Mouse (Mus musculus): ENCODE data around the gene Frat2.

Gene Frat2

GRCm38 (mm10) chr19:41846366-41847090 lies 1.4 kb downstream of the Frat2 start:
- DNase-seq (ENCODE audit: low read depth in 2 of 2, low spot score in 2 of 2) = peak in 1 of 2 experiments; percentile 7

GRCm38 (mm10) chr19:41844345-41844744 lies 3.6 kb downstream of the Frat2 start:
- no peak for DNase-seq (ENCODE audit: low read depth in 2 of 2, low spot score in 2 of 2)

GRCm38 (mm10) chr19:41842706-41843105 lies 5.2 kb downstream of the Frat2 start:
- DNase-seq (ENCODE audit: low read depth in 2 of 2, low spot score in 2 of 2) = no peak

- DNase-seq (ENCODE audit: low read depth in 2 of 2, low spot score in 2 of 2) = no peak
Observed at GRCm38 (mm10) chr19:41842196-41842595, 5.7 kb downstream of the Frat2 start.

GRCm38 (mm10) chr19:41841105-41841750 lies 6.7 kb downstream of the Frat2 start:
- no peak for DNase-seq (ENCODE audit: low read depth in 2 of 2, low spot score in 2 of 2)

GRCm38 (mm10) chr19:41839685-41840084 lies 8.2 kb downstream of the Frat2 start:
- no peak for DNase-seq (ENCODE audit: low read depth in 2 of 2, low spot score in 2 of 2)

- DNase-seq (ENCODE audit: low read depth in 2 of 2, low spot score in 2 of 2) = no peak
Observed at GRCm38 (mm10) chr19:41838808-41839207, 9.1 kb downstream of the Frat2 start.

GRCm38 (mm10) chr19:41837917-41838261 lies 10.0 kb downstream of the Frat2 start:
- DNase-seq (ENCODE audit: low read depth in 2 of 2, low spot score in 2 of 2) = no peak

GRCm38 (mm10) chr19:41837194-41837916 lies 10.6 kb downstream of the Frat2 start:
- DNase-seq (ENCODE audit: low read depth in 2 of 2, low spot score in 2 of 2) = no peak

- DNase-seq (ENCODE audit: low read depth in 2 of 2, low spot score in 2 of 2) = no peak
Observed at GRCm38 (mm10) chr19:41836719-41837118, 11.2 kb downstream of the Frat2 start.

- DNase-seq (ENCODE audit: low read depth in 2 of 2, low spot score in 2 of 2) = peak in 1 of 2 experiments; percentile 20
Observed at GRCm38 (mm10) chr19:41835816-41836215, 12.1 kb downstream of the Frat2 start.

GRCm38 (mm10) chr19:41835407-41835806 lies 12.5 kb downstream of the Frat2 start:
- DNase-seq (ENCODE audit: low read depth in 2 of 2, low spot score in 2 of 2) = no peak

GRCm38 (mm10) chr19:41832501-41833201 lies 15.3 kb downstream of the Frat2 start:
- DNase-seq (ENCODE audit: low read depth in 2 of 2, low spot score in 2 of 2) = no peak

- DNase-seq (ENCODE audit: low read depth in 2 of 2, low spot score in 2 of 2) = no peak
Observed at GRCm38 (mm10) chr19:41831718-41832391, 16.1 kb downstream of the Frat2 start.

GRCm38 (mm10) chr19:41831101-41831570 lies 16.8 kb downstream of the Frat2 start:
- DNase-seq (ENCODE audit: low read depth in 2 of 2, low spot score in 2 of 2) = no peak

GRCm38 (mm10) chr19:41830106-41831031 lies 17.6 kb downstream of the Frat2 start:
- peak; percentile 47 to 52 for DNase-seq (ENCODE audit: low read depth in 2 of 2, low spot score in 2 of 2)

- peak; percentile 87 to 91 for DNase-seq (ENCODE audit: low read depth in 2 of 2, low spot score in 2 of 2)
Observed at GRCm38 (mm10) chr19:41829381-41830105, 18.4 kb downstream of the Frat2 start, which contains the start of gene Frat1. TSS of gene Frat1 (plus strand) at chr19:41829970.

GRCm38 (mm10) chr19:41828941-41829340 lies 19.0 kb downstream of the Frat2 start:
- DNase-seq (ENCODE audit: low read depth in 2 of 2, low spot score in 2 of 2) = no peak

GRCm38 (mm10) chr19:41826529-41826928 lies 21.4 kb downstream of the Frat2 start:
- DNase-seq (ENCODE audit: low read depth in 2 of 2, low spot score in 2 of 2) = no peak
